Mouse (Mus musculus) kidney, adult 2 months (tissue): Measurements from ENCODE around the gene Akip1. TPM values are rescaled to one million over a fixed set of nuclear protein-coding genes. Genes with fewer than 3 reads are reported as not detected.
A peak's percentile ranks its signal among the peaks of the same experiment; 100 is the strongest.

ENCODE experiments used
- DNase-seq: peaks from one replicate; pipeline ENCODE4 v3.0.0; 2021
- H3K27ac ChIP-seq: fragments of 200-500 bp; 2 replicates; pipeline ENCODE4 v1.5.1; 2012; ENCODE audit warnings: low read depth, low read length, control low read depth, inconsistent platforms; ENCODE audit not compliant: insufficient read depth
- H3K27me3 ChIP-seq: fragments of 200-500 bp; replicated peaks from 2 replicates; pipeline ENCODE4 v1.6.1; 2012; ENCODE audit warnings: mild to moderate bottlenecking, moderate library complexity, low read length, inconsistent platforms; ENCODE audit not compliant: control insufficient read depth, insufficient read depth
- H3K36me3 ChIP-seq: fragments of 200-500 bp; 2 replicates; pipeline ENCODE4 v1.6.1; 2012; ENCODE audit warnings: mild to moderate bottlenecking, moderate library complexity, low read length, inconsistent platforms; ENCODE audit not compliant: control insufficient read depth, insufficient read depth
- H3K4me1 ChIP-seq: fragments of 200-500 bp; 2 replicates; pipeline ENCODE4 v1.6.1; 2011; ENCODE audit warnings: low read length; ENCODE audit not compliant: control insufficient read depth, insufficient read depth
- H3K4me3 ChIP-seq: fragments of 200-500 bp; 2 replicates; pipeline ENCODE4 v1.5.1; 2011; ENCODE audit warnings: mild to moderate bottlenecking, low read depth, low read length, control low read depth; ENCODE audit not compliant: insufficient read depth
- CTCF ChIP-seq: fragments of 200-500 bp; conservative IDR thresholded peaks from 2 replicates; pipeline ENCODE4 v1.5.1; 2011; ENCODE audit warnings: low read depth, mild to moderate bottlenecking, control low read depth, low read length, moderate library complexity, mixed read lengths; ENCODE audit not compliant: insufficient read depth, insufficient read length
- POLR2A ChIP-seq: fragments of 200-500 bp; IDR thresholded peaks from one replicate; pipeline ENCODE4 v1.6.1; 2011; ENCODE audit warnings: low read depth, low read length, control low read depth
- WGBS: fragments of 180-500 bp; shearing (Covaris S2); methylation state at CpG from one replicate; pipeline ENCODE4 v1.1.7; 2018; 5-methylcytosine and 5-hydroxymethylcytosine counted together
- polyA plus RNA-seq: library from polyadenylated mRNA; depleted of rRNA; stranded (reverse); fragments of >200 nt; gene quantifications from 2 replicates; pipeline ENCODE4 v1.2.3, GENCODE M21; 2012

The Akip1 gene
- polyA plus RNA-seq, 1 experiment, result 29.8 TPM

- Histone ChIP-seq H3K27ac (peak overlapping the region; percentile 21; the same call in 1 of the 2 replicates), H3K4me1 (no peaks in the 10 kb centered on the region), H3K36me3 (no peaks in the 10 kb centered on the region), H3K4me3 (peak overlapping the region; percentile 79), H3K27me3 (no peaks in the 10 kb centered on the region; the same call in 1 of the 2 replicates)
- TF ChIP-seq CTCF (no peak), POLR2A (no peak)
- 1% methylated on average over 39 of the region's 44 CpGs for WGBS
- DNase-seq, result peak; percentile 85
These were observed 31.7 kb upstream of the Akip1 start for GRCm38 (mm10) chr7:109671581-109672471.

GRCm38 (mm10) chr7:109674944-109675628 lies 28.4 kb upstream of the Akip1 start:
- no peak overlapping the region for H3K27ac ChIP-seq
- no peak for TF ChIP-seq CTCF
- no peak for TF ChIP-seq POLR2A
- no peaks in the 10 kb centered on the region for H3K36me3 ChIP-seq
- H3K4me1 ChIP-seq, result no peaks in the 10 kb centered on the region
- no peak overlapping the region for H3K4me3 ChIP-seq
- WGBS, result 64% methylated on average over 4 of the region's 4 CpGs
- DNase-seq, result no peak
- H3K27me3 ChIP-seq, result no peaks in the 10 kb centered on the region

GRCm38 (mm10) chr7:109680284-109680683 lies 23.2 kb upstream of the Akip1 start:
- TF ChIP-seq POLR2A (no peak), CTCF (no peak)
- Histone ChIP-seq H3K27me3 (no peaks in the 10 kb centered on the region), H3K36me3 (no peaks in the 10 kb centered on the region), H3K4me3 (no peak overlapping the region), H3K27ac (no peak overlapping the region), H3K4me1 (no peaks in the 10 kb centered on the region)
- 98% methylated on average over 2 of the region's 2 CpGs for WGBS
- DNase-seq, result no peak

GRCm38 (mm10) chr7:109680879-109681278 lies 22.6 kb upstream of the Akip1 start:
- Histone ChIP-seq H3K4me1 (no peaks in the 10 kb centered on the region), H3K27ac (no peak overlapping the region), H3K4me3 (no peak overlapping the region), H3K36me3 (no peaks in the 10 kb centered on the region), H3K27me3 (no peaks in the 10 kb centered on the region)
- WGBS, result 97% methylated on average over 1 of the region's 1 CpGs
- DNase-seq, result no peak
- no peak for TF ChIP-seq POLR2A
- TF ChIP-seq CTCF, result no peak

GRCm38 (mm10) chr7:109686585-109687128 lies 16.8 kb upstream of the Akip1 start:
- 50% methylated on average over 9 of the region's 9 CpGs for WGBS
- no peaks in the 10 kb centered on the region for H3K4me1 ChIP-seq
- no peak overlapping the region for H3K27ac ChIP-seq

GRCm38 (mm10) chr7:109690101-109690500 lies 13.4 kb upstream of the Akip1 start:
- Histone ChIP-seq H3K4me3 (no peak overlapping the region), H3K27me3 (no peaks in the 10 kb centered on the region), H3K36me3 (no peaks in the 10 kb centered on the region), H3K4me1 (no peaks in the 10 kb centered on the region), H3K27ac (no peak overlapping the region)
- WGBS, result 94% methylated on average over 3 of the region's 3 CpGs
- no peak for TF ChIP-seq POLR2A
- no peak for TF ChIP-seq CTCF
- no peak for DNase-seq

More at GRCm38 (mm10) chr7:109686585-109687128, 16.8 kb upstream of the Akip1 start:
- no peaks in the 10 kb centered on the region for H3K36me3 ChIP-seq
- H3K4me3 ChIP-seq, result no peak overlapping the region
- H3K27me3 ChIP-seq, result no peaks in the 10 kb centered on the region
- TF ChIP-seq POLR2A (no peak), CTCF (no peak)
- no peak for DNase-seq

- Histone ChIP-seq H3K27me3 (no peaks in the 10 kb centered on the region), H3K4me1 (no peaks in the 10 kb centered on the region), H3K36me3 (no peaks in the 10 kb centered on the region), H3K4me3 (no peak overlapping the region), H3K27ac (peak overlapping the region; percentile 86; the same call in 1 of the 2 replicates)
- TF ChIP-seq POLR2A (no peak), CTCF (no peak)
- DNase-seq, result peak; percentile 64
- 69% methylated on average over 5 of the region's 5 CpGs for WGBS
These were observed 12.5 kb upstream of the Akip1 start for GRCm38 (mm10) chr7:109690961-109691360.
